Mouse (Mus musculus): ENCODE data around the gene Gm10717. TPM values are rescaled to one million over a fixed set of nuclear protein-coding genes. Genes with fewer than 3 reads are reported as not detected.
"Not testable (repeated sequence)": the region's sequence is repeated elsewhere in the genome, so short reads cannot be mapped to it uniquely, and the experiment has no call there.

Gm10717 gene
- total RNA-seq, 2 experiments from 2014 or later: 2.0 TPM; not detected in 1

DNA sequence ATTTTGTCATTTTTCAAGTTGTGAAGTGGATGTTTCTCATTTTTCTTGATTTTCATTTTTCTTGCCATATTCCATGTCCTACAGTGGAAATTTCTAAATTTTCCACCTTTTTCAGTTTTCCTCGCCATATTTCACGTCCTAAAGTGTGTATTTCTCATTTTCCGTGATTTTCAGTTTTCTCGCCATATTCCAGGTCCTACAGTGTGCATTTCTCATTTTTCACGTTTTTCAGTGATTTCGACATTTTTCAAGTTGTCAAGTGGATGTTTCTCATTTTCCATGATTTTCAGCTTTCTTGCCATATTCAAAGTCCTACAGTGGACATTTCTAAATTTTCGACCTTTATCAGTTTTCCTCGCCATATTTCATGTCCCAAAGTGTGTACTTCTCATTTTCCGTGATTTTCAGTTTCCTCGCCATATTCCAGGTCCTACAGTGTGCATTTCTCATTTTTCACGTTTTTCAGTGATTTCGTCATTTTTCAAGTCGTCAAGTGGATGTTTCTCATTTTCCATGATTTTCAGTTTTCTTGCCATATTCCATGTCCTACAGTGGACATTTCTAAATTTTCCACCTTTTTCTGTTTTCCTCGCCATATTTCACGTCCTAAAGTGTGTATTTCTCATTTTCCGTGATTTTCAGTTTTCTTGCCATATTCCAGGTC, 1.1 kb upstream of the Gm10717 start:
- not testable (repeated sequence) for ATAC-seq (replicated peaks; ENCODE audit: poor library complexity, severe bottlenecking)

GRCm38 (mm10) chr9:3025653-3026052, 436 bp downstream of the Gm10717 start:
- not testable (repeated sequence) for ATAC-seq (replicated peaks; ENCODE audit: poor library complexity, severe bottlenecking)

DNA sequence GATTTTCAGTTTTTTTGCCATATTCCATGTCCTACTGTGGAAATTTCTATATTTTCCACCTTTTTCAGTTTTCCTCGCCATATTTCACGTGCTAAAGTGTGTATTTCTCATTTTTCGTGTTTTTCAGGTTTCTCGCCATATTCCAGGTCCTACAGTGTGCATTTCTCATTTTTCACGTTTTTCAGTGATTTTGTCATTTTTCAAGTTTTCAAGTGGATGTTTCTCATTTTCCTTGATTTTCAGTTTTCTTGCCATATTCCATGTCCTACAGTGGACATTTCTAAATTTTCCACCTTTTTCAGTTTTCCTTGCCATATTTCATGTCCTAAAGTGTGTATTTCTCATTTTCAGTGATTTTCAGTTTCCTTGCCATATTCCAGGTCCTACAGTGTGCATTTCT, 919 bp downstream of the Gm10717 start:
- ATAC-seq (replicated peaks; ENCODE audit: poor library complexity, severe bottlenecking): not testable (repeated sequence)

DNA sequence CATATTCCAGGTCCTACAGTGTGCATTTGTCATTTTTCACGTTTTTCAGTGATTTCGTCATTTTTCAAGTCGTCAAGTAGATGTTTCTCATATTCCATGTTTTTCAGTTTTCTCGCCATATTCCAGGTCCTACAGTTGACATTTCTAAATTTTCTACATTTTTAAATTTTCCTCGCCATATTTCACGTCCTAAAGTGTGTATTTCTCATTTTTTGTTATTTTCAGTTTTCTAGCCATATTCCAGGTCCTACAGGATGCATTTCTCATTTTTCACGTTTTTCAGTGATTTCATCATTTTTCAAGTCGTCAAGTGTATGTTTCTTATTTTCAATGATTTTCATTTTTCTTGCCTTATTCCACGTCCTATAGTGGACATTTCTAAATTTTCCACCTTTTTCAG, 1.5 kb downstream of the Gm10717 start:
- ATAC-seq (replicated peaks; ENCODE audit: poor library complexity, severe bottlenecking): not testable (repeated sequence)

DNA sequence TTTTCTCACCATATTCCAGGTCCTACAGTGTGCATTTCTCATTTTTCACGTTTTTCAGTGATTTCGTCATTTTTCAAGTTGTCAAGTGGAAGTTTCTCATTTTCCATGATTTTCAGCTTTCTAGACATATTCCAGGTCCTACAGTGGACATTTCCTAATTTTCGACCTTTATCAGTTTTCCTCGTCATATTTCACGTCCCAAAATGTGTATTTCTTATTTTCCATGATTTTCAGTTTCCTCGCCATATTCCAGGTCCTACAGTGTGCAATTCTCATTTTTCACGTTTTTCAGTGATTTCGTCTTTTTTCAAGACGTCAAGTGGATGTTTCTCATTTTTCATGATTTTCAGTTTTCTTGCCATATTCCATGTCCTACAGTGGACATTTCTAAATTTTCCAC, 2.0 kb downstream of the Gm10717 start:
- not testable (repeated sequence) for ATAC-seq (replicated peaks; ENCODE audit: poor library complexity, severe bottlenecking)

- not testable (repeated sequence) for ATAC-seq (replicated peaks; ENCODE audit: poor library complexity, severe bottlenecking)
These were observed 4.2 kb downstream of the Gm10717 start for GRCm38 (mm10) chr9:3029276-3030000.

GRCm38 (mm10) chr9:3030677-3031318, 5.6 kb downstream of the Gm10717 start:
- not testable (repeated sequence) for ATAC-seq (replicated peaks; ENCODE audit: poor library complexity, severe bottlenecking)

- ATAC-seq (replicated peaks; ENCODE audit: poor library complexity, severe bottlenecking): not testable (repeated sequence)
These were observed 9.1 kb downstream of the Gm10717 start, which contains the start of gene Gm17535 for GRCm38 (mm10) chr9:3034299-3034698. Gm17535 (plus strand) TSS chr9:3034599.

GRCm38 (mm10) chr9:3036577-3036976, 11.4 kb downstream of the Gm10717 start, which contains the start of gene Gm10715:
Gm10715 (plus strand) TSS chr9:3036877.
- not testable (repeated sequence) for ATAC-seq (replicated peaks; ENCODE audit: poor library complexity, severe bottlenecking)

GRCm38 (mm10) chr9:3038161-3038560, 12.9 kb downstream of the Gm10717 start:
- ATAC-seq (replicated peaks; ENCODE audit: poor library complexity, severe bottlenecking): not testable (repeated sequence)

Other genes with a start within 250 kb of the Gm10717 start
- not detected in 2 replicates for gene Gm10722, start 24.5 kb upstream of the Gm10717 start, total RNA-seq (2014; fragmentation: Nextera tagmentation)
- not detected in 2 replicates for gene Gm10722, start 24.5 kb upstream of the Gm10717 start, total RNA-seq (2017)
- gene Gm11168, start 22.1 kb upstream of the Gm10717 start, total RNA-seq (2014; fragmentation: Nextera tagmentation): not detected in 2 replicates
- not detected in 2 replicates for gene Gm11168, start 22.1 kb upstream of the Gm10717 start, total RNA-seq (2017)
- 0.80 TPM in 1 of 2 replicates, not detected in the other for gene Gm10721, start 12.3 kb upstream of the Gm10717 start, total RNA-seq (2014; fragmentation: Nextera tagmentation)
- not detected in 2 replicates for gene Gm10721, start 12.3 kb upstream of the Gm10717 start, total RNA-seq (2017)
- not detected in 2 replicates for gene Gm10720, start 9.8 kb upstream of the Gm10717 start, total RNA-seq (2014; fragmentation: Nextera tagmentation)
- not detected in 2 replicates for gene Gm10720, start 9.8 kb upstream of the Gm10717 start, total RNA-seq (2017)
- 1.2 and 4.6 TPM in 2 replicates for gene Gm10719, start 8.0 kb upstream of the Gm10717 start, total RNA-seq (2014; fragmentation: Nextera tagmentation)
- not detected in 2 replicates for gene Gm10719, start 8.0 kb upstream of the Gm10717 start, total RNA-seq (2017)
- 4.0 TPM in 1 of 2 replicates, not detected in the other for gene Gm10718, start 1.9 kb upstream of the Gm10717 start, total RNA-seq (2014; fragmentation: Nextera tagmentation)
- not detected in 2 replicates for gene Gm10718, start 1.9 kb upstream of the Gm10717 start, total RNA-seq (2017)
- not detected in 2 replicates for gene Gm17535, start 9.2 kb downstream of the Gm10717 start, total RNA-seq (2014; fragmentation: Nextera tagmentation)
- not detected in 2 replicates for gene Gm17535, start 9.2 kb downstream of the Gm10717 start, total RNA-seq (2017)
- gene Gm10715, start 11.5 kb downstream of the Gm10717 start, total RNA-seq (2014; fragmentation: Nextera tagmentation): 1.1 TPM in 1 of 2 replicates, not detected in the other
- gene Gm10715, start 11.5 kb downstream of the Gm10717 start, total RNA-seq (2017): not detected in 2 replicates

Data from granulocyte monocyte progenitor cell, adult 5-6 weeks (primary cell).